Mouse (Mus musculus) effector memory CD4-positive, alpha-beta T cell, adult 7 months (primary cell): ENCODE data around the gene Defb30. TPM values are rescaled to one million over a fixed set of nuclear protein-coding genes. Genes with fewer than 3 reads are reported as not detected.

Source experiments
- polyA plus RNA-seq: library from polyadenylated mRNA; unstranded; fragments of 100-300 nt; shearing (Covaris generic); gene quantifications from one replicate; pipeline ENCODE4 v1.2.1, GENCODE M21; 2017

Defb30 gene
- polyA plus RNA-seq, result not detected

GRCm38 (mm10) chr14:63049910-63050370, at the start of gene Defb30:
Gene Defb30, minus strand, starts transcription at chr14:63049960.

GRCm38 (mm10) chr14:63046691-63047090, 3.1 kb downstream of the Defb30 start, which contains the start of gene Defb42:
Gene Defb42, plus strand, starts transcription at chr14:63046991.

GRCm38 (mm10) chr14:63011471-63011870, 38.3 kb downstream of the Defb30 start, which contains the start of gene Defb43:
Gene Defb43, plus strand, starts transcription at chr14:63011771.

GRCm38 (mm10) chr14:62997777-62998176, 52.0 kb downstream of the Defb30 start, which contains the start of gene Defb47:
Gene Defb47, plus strand, starts transcription at chr14:62998077.

GRCm38 (mm10) chr14:62984410-62984809, 65.3 kb downstream of the Defb30 start, which contains the start of gene Defb48:
Gene Defb48, minus strand, starts transcription at chr14:62984510.

Other genes starting within 250 kb of the Defb30 start
- gene Wdfy2, start 212.3 kb downstream of the Defb30 start, polyA plus RNA-seq, result 18.3 TPM
- not detected for gene Defb48, start 65.5 kb downstream of the Defb30 start, polyA plus RNA-seq
- gene Defb47, start 51.9 kb downstream of the Defb30 start, polyA plus RNA-seq, result not detected
- not detected for gene Defb43, start 38.2 kb downstream of the Defb30 start, polyA plus RNA-seq
- gene Defb42, start 3.0 kb downstream of the Defb30 start, polyA plus RNA-seq, result not detected